Mouse (Mus musculus): ENCODE data around the gene Rrp1b. TPM values are rescaled to one million over a fixed set of nuclear protein-coding genes. Genes with fewer than 3 reads are reported as not detected.

Gene Rrp1b
- polyA plus RNA-seq, 1 experiment, result 21.0 TPM

DNA sequence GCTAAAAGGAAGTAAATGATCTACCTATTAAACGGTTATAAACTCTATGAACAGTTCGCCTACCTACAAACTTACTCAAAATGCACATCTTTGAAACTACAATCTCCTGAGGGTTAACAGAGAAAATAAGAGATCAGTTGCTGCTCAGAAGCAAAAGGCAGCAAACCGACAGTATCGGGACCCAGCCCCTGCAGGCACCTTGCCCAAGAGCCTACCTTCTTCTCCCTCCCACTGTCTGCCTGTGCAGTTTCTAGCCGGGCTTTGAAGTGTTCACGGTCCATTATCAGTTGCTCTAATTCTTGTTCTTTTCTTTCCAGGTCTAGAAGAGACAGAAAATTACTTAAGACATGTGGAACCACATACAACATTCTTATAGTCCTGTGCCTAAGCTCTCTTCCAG lies 13.3 kb upstream of the Rrp1b start:
- no peaks in the 10 kb centered on the region for H3K27me3 ChIP-seq (ENCODE audit: control insufficient read depth, insufficient read depth, insufficient read length)

GRCm38 (mm10) chr17:32023088-32023487 lies 12.8 kb upstream of the Rrp1b start:
- Histone ChIP-seq H3K79me3 (ENCODE audit: low read depth) (no peaks in the 10 kb centered on the region), H3K27me3 (ENCODE audit: control insufficient read depth, insufficient read depth, insufficient read length) (no peaks in the 10 kb centered on the region), H3K4me3 (ENCODE audit: insufficient read depth, poor library complexity, severe bottlenecking) (no peak overlapping the region), H3K36me3 (ENCODE audit: control insufficient read depth, insufficient read depth) (no peaks in the 10 kb centered on the region), H3ac (ENCODE audit: control insufficient read depth, insufficient read length, low read depth) (no peak overlapping the region), H3K79me2 (ENCODE audit: control insufficient read depth, insufficient read depth) (no peaks in the 10 kb centered on the region)
- TF ChIP-seq MYOG (IDR thresholded peaks at IDR 0.05; ENCODE audit: control insufficient read depth, extremely low read depth, insufficient read length) (no peak), FOSL1 (IDR thresholded peaks at IDR 0.05; ENCODE audit: insufficient read depth, low read length, poor library complexity, severe bottlenecking) (no peak), CTCF (IDR thresholded peaks at IDR 0.05; ENCODE audit: control insufficient read depth, insufficient read depth, insufficient read length) (no peak), MAX (IDR thresholded peaks at IDR 0.05) (no peak), CEBPB (IDR thresholded peaks at IDR 0.05; ENCODE audit: low read depth) (no peak), USF1 (IDR thresholded peaks at IDR 0.05; ENCODE audit: low read depth) (no peak), MYOD1 (IDR thresholded peaks at IDR 0.05; ENCODE audit: control insufficient read depth, insufficient read length, low read depth) (peak; percentile 91)

More for the DNA sequence above, 13.3 kb upstream of the Rrp1b start:
- TF ChIP-seq MAX (IDR thresholded peaks at IDR 0.05), result no peak
- no peak for TF ChIP-seq CTCF (IDR thresholded peaks at IDR 0.05; ENCODE audit: control insufficient read depth, insufficient read depth, insufficient read length)
- TF ChIP-seq MYOD1 (IDR thresholded peaks at IDR 0.05; ENCODE audit: control insufficient read depth, insufficient read length, low read depth), result no peak
- no peak for TF ChIP-seq MYOG (IDR thresholded peaks at IDR 0.05; ENCODE audit: control insufficient read depth, extremely low read depth, insufficient read length)
- TF ChIP-seq CEBPB (IDR thresholded peaks at IDR 0.05; ENCODE audit: low read depth), result no peak
- TF ChIP-seq USF1 (IDR thresholded peaks at IDR 0.05; ENCODE audit: low read depth), result no peak
- TF ChIP-seq FOSL1 (IDR thresholded peaks at IDR 0.05; ENCODE audit: insufficient read depth, low read length, poor library complexity, severe bottlenecking), result no peak
- Histone ChIP-seq H3K36me3 (ENCODE audit: control insufficient read depth, insufficient read depth) (no peaks in the 10 kb centered on the region), H3K4me3 (ENCODE audit: insufficient read depth, poor library complexity, severe bottlenecking) (no peak overlapping the region), H3K79me3 (ENCODE audit: low read depth) (no peaks in the 10 kb centered on the region), H3ac (ENCODE audit: control insufficient read depth, insufficient read length, low read depth) (no peak overlapping the region), H3K79me2 (ENCODE audit: control insufficient read depth, insufficient read depth) (no peaks in the 10 kb centered on the region)

DNA sequence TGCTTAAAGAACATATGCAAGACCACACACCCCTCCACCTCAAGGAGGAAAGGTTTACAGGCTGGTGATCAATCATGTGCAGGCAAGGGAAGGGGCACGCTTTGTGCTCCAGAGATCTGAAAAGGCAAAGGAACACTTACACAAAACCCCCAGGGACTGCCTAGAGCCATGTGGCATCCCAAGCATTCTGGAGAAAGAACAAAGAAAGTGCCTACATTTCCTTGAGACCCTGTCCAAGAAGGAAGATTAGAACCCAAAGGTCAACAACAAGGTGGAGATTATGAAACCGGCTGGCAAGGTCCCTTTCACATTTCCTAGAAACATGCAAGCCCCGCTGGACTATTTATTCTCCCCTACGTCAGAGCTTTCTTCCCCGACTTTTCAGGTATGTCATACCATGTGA lies 11.2 kb upstream of the Rrp1b start:
- no peaks in the 10 kb centered on the region for H3K36me3 ChIP-seq (ENCODE audit: control insufficient read depth, insufficient read depth)
- no peak overlapping the region for H3K4me3 ChIP-seq (ENCODE audit: insufficient read depth, poor library complexity, severe bottlenecking)
- H3K79me3 ChIP-seq (ENCODE audit: low read depth), result no peaks in the 10 kb centered on the region
- no peaks in the 10 kb centered on the region for H3K79me2 ChIP-seq (ENCODE audit: control insufficient read depth, insufficient read depth)
- H3ac ChIP-seq (ENCODE audit: control insufficient read depth, insufficient read length, low read depth), result no peak overlapping the region
- H3K27me3 ChIP-seq (ENCODE audit: control insufficient read depth, insufficient read depth, insufficient read length), result no peaks in the 10 kb centered on the region
- TF ChIP-seq MYOD1 (IDR thresholded peaks at IDR 0.05; ENCODE audit: control insufficient read depth, insufficient read length, low read depth), result no peak
- no peak for TF ChIP-seq USF1 (IDR thresholded peaks at IDR 0.05; ENCODE audit: low read depth)
- TF ChIP-seq MYOG (IDR thresholded peaks at IDR 0.05; ENCODE audit: control insufficient read depth, extremely low read depth, insufficient read length), result no peak
- no peak for TF ChIP-seq MAX (IDR thresholded peaks at IDR 0.05)
- no peak for TF ChIP-seq FOSL1 (IDR thresholded peaks at IDR 0.05; ENCODE audit: insufficient read depth, low read length, poor library complexity, severe bottlenecking)
- TF ChIP-seq CEBPB (IDR thresholded peaks at IDR 0.05; ENCODE audit: low read depth), result no peak
- TF ChIP-seq CTCF (IDR thresholded peaks at IDR 0.05; ENCODE audit: control insufficient read depth, insufficient read depth, insufficient read length), result no peak

GRCm38 (mm10) chr17:32025386-32025785 lies 10.5 kb upstream of the Rrp1b start:
- TF ChIP-seq CTCF (IDR thresholded peaks at IDR 0.05; ENCODE audit: control insufficient read depth, insufficient read depth, insufficient read length), result peak; percentile 92
- no peak for TF ChIP-seq USF1 (IDR thresholded peaks at IDR 0.05; ENCODE audit: low read depth)
- H3K36me3 ChIP-seq (ENCODE audit: control insufficient read depth, insufficient read depth), result no peaks in the 10 kb centered on the region

GRCm38 (mm10) chr17:32027666-32028065 lies 8.2 kb upstream of the Rrp1b start:
- Histone ChIP-seq H3K79me3 (ENCODE audit: low read depth) (no peaks in the 10 kb centered on the region), H3ac (ENCODE audit: control insufficient read depth, insufficient read length, low read depth) (no peak overlapping the region), H3K79me2 (ENCODE audit: control insufficient read depth, insufficient read depth) (no peaks in the 10 kb centered on the region), H3K27me3 (ENCODE audit: control insufficient read depth, insufficient read depth, insufficient read length) (no peaks in the 10 kb centered on the region), H3K4me3 (ENCODE audit: insufficient read depth, poor library complexity, severe bottlenecking) (no peak overlapping the region), H3K36me3 (ENCODE audit: control insufficient read depth, insufficient read depth) (no peaks in the 10 kb centered on the region)
- no peak for TF ChIP-seq FOSL1 (IDR thresholded peaks at IDR 0.05; ENCODE audit: insufficient read depth, low read length, poor library complexity, severe bottlenecking)
- peak; percentile 94 for TF ChIP-seq USF1 (IDR thresholded peaks at IDR 0.05; ENCODE audit: low read depth)
- no peak for TF ChIP-seq CTCF (IDR thresholded peaks at IDR 0.05; ENCODE audit: control insufficient read depth, insufficient read depth, insufficient read length)

More at GRCm38 (mm10) chr17:32025386-32025785, 10.5 kb upstream of the Rrp1b start:
- no peak overlapping the region for H3K4me3 ChIP-seq (ENCODE audit: insufficient read depth, poor library complexity, severe bottlenecking)
- H3K79me2 ChIP-seq (ENCODE audit: control insufficient read depth, insufficient read depth), result no peaks in the 10 kb centered on the region
- H3K27me3 ChIP-seq (ENCODE audit: control insufficient read depth, insufficient read depth, insufficient read length), result no peaks in the 10 kb centered on the region
- H3K79me3 ChIP-seq (ENCODE audit: low read depth), result no peaks in the 10 kb centered on the region
- no peak overlapping the region for H3ac ChIP-seq (ENCODE audit: control insufficient read depth, insufficient read length, low read depth)

DNA sequence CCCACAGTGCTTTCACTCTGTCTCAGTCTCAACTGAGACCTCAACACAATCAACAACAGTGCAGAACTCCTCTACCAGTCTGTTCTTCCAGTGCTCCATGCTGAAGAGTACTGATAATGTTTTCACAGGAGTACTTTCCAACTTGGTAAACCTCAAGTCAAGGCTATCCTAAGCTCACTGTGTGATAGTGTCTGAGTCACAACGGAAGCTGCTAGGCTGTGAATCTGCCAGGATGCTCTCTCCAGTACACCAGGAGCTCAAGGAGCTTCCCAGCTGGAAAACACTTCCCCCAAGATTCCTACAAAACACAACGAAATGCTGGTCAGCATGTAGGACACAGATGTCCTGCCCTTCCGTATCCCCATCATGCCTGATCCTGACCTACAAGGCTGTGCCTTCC lies 7.6 kb upstream of the Rrp1b start:
- H3K79me3 ChIP-seq (ENCODE audit: low read depth), result no peaks in the 10 kb centered on the region
- no peaks in the 10 kb centered on the region for H3K79me2 ChIP-seq (ENCODE audit: control insufficient read depth, insufficient read depth)
- H3K4me3 ChIP-seq (ENCODE audit: insufficient read depth, poor library complexity, severe bottlenecking), result no peak overlapping the region
- H3K27me3 ChIP-seq (ENCODE audit: control insufficient read depth, insufficient read depth, insufficient read length), result no peaks in the 10 kb centered on the region
- TF ChIP-seq USF1 (IDR thresholded peaks at IDR 0.05; ENCODE audit: low read depth) (no peak), CEBPB (IDR thresholded peaks at IDR 0.05; ENCODE audit: low read depth) (no peak), FOSL1 (IDR thresholded peaks at IDR 0.05; ENCODE audit: insufficient read depth, low read length, poor library complexity, severe bottlenecking) (no peak)
- H3K36me3 ChIP-seq (ENCODE audit: control insufficient read depth, insufficient read depth), result no peaks in the 10 kb centered on the region
- H3ac ChIP-seq (ENCODE audit: control insufficient read depth, insufficient read length, low read depth), result no peak overlapping the region
